ENCODE assay signal across 8 mouse cellular contexts in genomic region chr7:19698907-19699826, GRCm38 (mm10). TPM values are rescaled to one million over a fixed set of nuclear protein-coding genes. Genes with fewer than 3 reads are reported as not detected.
A peak's percentile ranks its signal among the peaks of the same experiment; 100 is the strongest.
DNase-seq lines count a peak whose midpoint lies in the region; ATAC-seq and TF ChIP-seq lines count a peak whose summit lies in the region.

Apoe (minus strand) TSS chr7:19699188.

- H3K4me3 ChIP-seq in G1E (ENCODE audit: low read depth, low read length), result no peak within 1 kb of the TSS
- H3K4me3 ChIP-seq in brown adipose tissue, adult 24 weeks (ENCODE audit: insufficient read depth, low read depth, low read length), result peak within 1 kb of the TSS; percentile 64
- H3K4me3 ChIP-seq in hindbrain, embryonic 11.5 days (ENCODE audit: low read depth, low read length), result peak within 1 kb of the TSS; percentile 29
- H3K4me3 ChIP-seq in lung, embryonic 15.5 days, result peak within 1 kb of the TSS; percentile 40
- H3K4me3 ChIP-seq in olfactory bulb, adult 2 months (ENCODE audit: insufficient read depth, low read depth, low read length), result peak within 1 kb of the TSS; percentile 38

- H3K36me3 ChIP-seq in G1E (replicated peaks), result peaks cover 80% of the 10 kb centered on the region
- peaks cover 8% of the 10 kb centered on the region; the same call in 1 of the 2 replicates for H3K36me3 ChIP-seq in hindbrain, embryonic 11.5 days (ENCODE audit: control insufficient read depth, insufficient read depth, low read length)
- H3K36me3 ChIP-seq in lung, embryonic 15.5 days, result peaks cover 27% of the 10 kb centered on the region; the same call in 1 of the 2 replicates

- WGBS in hindbrain, embryonic 11.5 days, result 2% methylated on average over 18 of the region's 20 CpGs
- 2% methylated on average over 19 of the region's 20 CpGs for WGBS in lung, embryonic 15.5 days
- 5% methylated on average over 20 of the region's 20 CpGs for WGBS in olfactory bulb, adult 2 months

- TF ChIP-seq POLR2A in olfactory bulb, adult 2 months (IDR thresholded peaks at IDR 0.05; ENCODE audit: insufficient read depth, low read depth, low read length), result peak; percentile 32; the same call in 1 of the 2 replicates

- ATAC-seq in G1E (ENCODE audit: extremely low read depth, insufficient number of reproducible peaks, low FRiP score, poor library complexity, severe bottlenecking), result no peak
- ATAC-seq in hindbrain, embryonic 11.5 days (ENCODE audit: low FRiP score), result peak; percentile 66
- ATAC-seq in lung, embryonic 15.5 days (ENCODE audit: borderline replicate concordance, extremely low read depth, low FRiP score, low TSS enrichment), result peak; percentile 48; the same call in 1 of the 2 replicates

- DNase-seq in G1E (ENCODE audit: low spot score), result no peak
- peak; percentile 59 to 69 for DNase-seq in frontal cortex, postnatal 36 days (ENCODE audit: low spot score in 2 of 2)
- peak; percentile 55 for DNase-seq in hindbrain, embryonic 11.5 days (ENCODE audit: low spot score)
- peak; percentile 71 to 76 for DNase-seq in layer of hippocampus, postnatal 10 days (ENCODE audit: low spot score in 2 of 2)
- DNase-seq in yolk sac, embryonic 10.5 days (ENCODE audit: low spot score), result peak; percentile 91

- TF ChIP-seq CTCF in G1E (IDR thresholded peaks at IDR 0.05; ENCODE audit: low read depth, low read length), result no peak
- no peak for TF ChIP-seq CTCF in olfactory bulb, adult 2 months (IDR thresholded peaks at IDR 0.05; ENCODE audit: insufficient read depth, low read depth, low read length)

- H3K4me2 ChIP-seq in hindbrain, embryonic 11.5 days (replicated peaks; ENCODE audit: low read depth, low read length), result peak within 1 kb of the TSS; percentile 43
- H3K4me2 ChIP-seq in lung, embryonic 15.5 days, result peak within 1 kb of the TSS; percentile 65

- H3K9ac ChIP-seq in hindbrain, embryonic 11.5 days (ENCODE audit: low read depth, low read length), result peak within 1 kb of the TSS; percentile 59
- peak within 1 kb of the TSS; percentile 40 for H3K9ac ChIP-seq in lung, embryonic 15.5 days

- H3K4me1 ChIP-seq in G1E (ENCODE audit: insufficient read depth, low read depth, low read length), result peaks cover 87% of the 10 kb centered on the region
- peaks cover 33% of the 10 kb centered on the region for H3K4me1 ChIP-seq in brown adipose tissue, adult 24 weeks (ENCODE audit: control insufficient read depth, insufficient read depth, insufficient read length, low read length)
- H3K4me1 ChIP-seq in hindbrain, embryonic 11.5 days (replicated peaks; ENCODE audit: control insufficient read depth, insufficient read depth, low read length), result peaks cover 3% of the 10 kb centered on the region; the same call in 1 of the 2 replicates
- peaks cover 38% of the 10 kb centered on the region for H3K4me1 ChIP-seq in lung, embryonic 15.5 days
- peaks cover 23% of the 10 kb centered on the region for H3K4me1 ChIP-seq in olfactory bulb, adult 2 months (ENCODE audit: control insufficient read depth, insufficient read depth, low read length)

- no peaks in the 10 kb centered on the region for H3K27me3 ChIP-seq in G1E (ENCODE audit: insufficient read depth, low read length)
- no peaks in the 10 kb centered on the region for H3K27me3 ChIP-seq in hindbrain, embryonic 11.5 days (ENCODE audit: control insufficient read depth, insufficient read depth, low read length)
- H3K27me3 ChIP-seq in lung, embryonic 15.5 days, result no peaks in the 10 kb centered on the region

- H3K9me3 ChIP-seq in G1E (replicated peaks), result peaks cover 13% of the 10 kb centered on the region
- no peaks in the 10 kb centered on the region for H3K9me3 ChIP-seq in hindbrain, embryonic 11.5 days (ENCODE audit: control insufficient read depth, low read length)
- H3K9me3 ChIP-seq in lung, embryonic 15.5 days, result no peaks in the 10 kb centered on the region

- H3K27ac ChIP-seq in brown adipose tissue, adult 24 weeks (replicated peaks; ENCODE audit: low read depth, low read length), result peak within 1 kb of the TSS; percentile 90
- no peak within 1 kb of the TSS for H3K27ac ChIP-seq in hindbrain, embryonic 11.5 days (ENCODE audit: low read depth, low read length)
- peak within 1 kb of the TSS; percentile 36 for H3K27ac ChIP-seq in lung, embryonic 15.5 days
- peak within 1 kb of the TSS; percentile 20 for H3K27ac ChIP-seq in olfactory bulb, adult 2 months (ENCODE audit: insufficient read depth, low read depth, low read length)

RNA-seq across cellular contexts. Expression of gene Apoe, which starts in this region (rescaled TPM):
- total RNA-seq in G1E (2014; fragmentation: Nextera tagmentation), result 7.4 and 8.1 TPM in 2 replicates
- total RNA-seq in G1E (2017), result 19.9 TPM in 2 replicates
- 28.6 and 28.7 TPM in 2 replicates for polyA plus RNA-seq in G1E (2012)
- 777 and 1,675 TPM in 2 replicates for polyA plus RNA-seq in brown adipose tissue, adult 24 weeks (2012; ENCODE audit: insufficient read depth, insufficient read length, missing spikeins)
- polyA plus RNA-seq in hindbrain, embryonic 11.5 days (2014; fragmentation: Nextera tagmentation; extraction: Ambion mirVana), result 192 and 221 TPM in 2 replicates
- 1,000 to 10,000 TPM; 2,438 to 2,580 TPM for total RNA-seq in layer of hippocampus, postnatal 10 days (2021)
- 458 and 503 TPM in 2 replicates for polyA plus RNA-seq in lung, embryonic 15.5 days (2015; fragmentation: Nextera tagmentation; extraction: Ambion mirVana)
- polyA plus RNA-seq in olfactory bulb, adult 2 months (2012; ENCODE audit: insufficient read depth, insufficient read length, low replicate concordance, missing spikeins), result 1,139 and 1,603 TPM in 2 replicates

Comparison
In these comparisons a context has a peak if more than half of its experiments do, and no peak if none do; other contexts are left out.
1. RNA of gene Apoe (total RNA-seq): 2,438 to 2,580 TPM in layer of hippocampus, postnatal 10 days; 7.4 to 19.9 TPM in G1E; every median in the first group is over 100 times any median in the second.